Comparison of ENCODE assay signal across 23 mouse cellular contexts in genomic region chr6:126664569-126664968, GRCm38 (mm10). TPM values are rescaled to one million over a fixed set of nuclear protein-coding genes. Genes with fewer than 3 reads are reported as not detected.
"Had no signal": no experiment of that assay in that cellular context is flagged by ENCODE, and none has a peak within 500 bp of the region (broad histone marks: within the 10 kb centered on the region; RNA-seq: fewer than 3 reads in every experiment).

No protein-coding gene starts in this region.

- H3K27ac ChIP-seq: heart, adult 2 months; heart, embryonic 13.5 days; heart, embryonic 15.5 days; hindbrain, embryonic 13.5 days; hindbrain, embryonic 15.5 days; hindbrain, postnatal 0 days; left cerebral cortex, adult 2 months; limb, embryonic 10.5 days; limb, embryonic 12.5 days had no signal

- ATAC-seq: hindbrain, postnatal 0 days; intestine, embryonic 16.5 days had no signal

- H3K9ac ChIP-seq: heart, embryonic 13.5 days; heart, embryonic 15.5 days; hindbrain, embryonic 13.5 days; hindbrain, embryonic 15.5 days; limb, embryonic 12.5 days had no signal

- H3K4me2 ChIP-seq: heart, embryonic 11.5 days; heart, embryonic 13.5 days; heart, embryonic 15.5 days; hindbrain, embryonic 13.5 days; hindbrain, embryonic 15.5 days; limb, embryonic 12.5 days; liver, embryonic 11.5 days had no signal

- H3K36me3 ChIP-seq: heart, embryonic 13.5 days; heart, embryonic 15.5 days; hindbrain, embryonic 13.5 days; hindbrain, embryonic 15.5 days; limb, embryonic 10.5 days; limb, embryonic 12.5 days had no signal

- H3K4me1 ChIP-seq: heart, embryonic 13.5 days; heart, embryonic 15.5 days; hindbrain, embryonic 13.5 days; hindbrain, embryonic 15.5 days; limb, embryonic 10.5 days; limb, embryonic 12.5 days had no signal

- H3K27me3 ChIP-seq: hindbrain, embryonic 15.5 days had no signal

- H3K9me3 ChIP-seq: heart, embryonic 13.5 days; heart, embryonic 15.5 days; hindbrain, embryonic 13.5 days; hindbrain, embryonic 15.5 days; limb, embryonic 10.5 days; limb, embryonic 12.5 days had no signal

- H3K4me3 ChIP-seq: heart, adult 2 months; heart, embryonic 13.5 days; heart, embryonic 15.5 days; hindbrain, embryonic 13.5 days; hindbrain, embryonic 15.5 days; left cerebral cortex, adult 2 months; limb, embryonic 10.5 days; limb, embryonic 12.5 days had no signal

- DNase-seq: gastrocnemius, postnatal 14 days; gastrocnemius, postnatal 36 days; heart, adult 11 months; heart, adult 2 months; heart, postnatal 14 days; heart, postnatal 36 days; kidney, adult 18-20 months; kidney, adult 8-10 months; kidney, postnatal 10 days; kidney, postnatal 25 days; liver had no signal

RNA-seq across cellular contexts. Expression of gene Kcna1, which starts 18.4 kb away (rescaled TPM):
- total RNA-seq: hematopoietic stem cell, adult 5-6 weeks had no signal
